Mouse (Mus musculus) lung, postnatal 0 days (tissue): ENCODE results near the gene Serpinf2. TPM values are rescaled to one million over a fixed set of nuclear protein-coding genes. Genes with fewer than 3 reads are reported as not detected.
A peak's percentile ranks its signal among the peaks of the same experiment; 100 is the strongest.

Experiments
- ATAC-seq: fragments of 200-750 bp; cut with Nextera tagmentation; 2 replicates; pipeline ENCODE4 v1.8.0; 2017; ENCODE audit warnings: moderate library complexity
- DNase-seq: peaks from one replicate; pipeline ENCODE4 v3.0.0-alpha.2; 2016; ENCODE audit warnings: low spot score
- H3K27ac ChIP-seq: fragments of 300-500 bp; sonication (generic); 2 replicates; pipeline ENCODE4 v1.5.1; 2014; ENCODE audit warnings: antibody characterized with exemption, mild to moderate bottlenecking, low read length, mixed read lengths
- H3K27me3 ChIP-seq: fragments of 300-500 bp; sonication (generic); replicated peaks from 2 replicates; pipeline ENCODE4 v1.6.1; 2014; ENCODE audit warnings: low read length, mixed read lengths; ENCODE audit not compliant: insufficient read depth
- H3K36me3 ChIP-seq: fragments of 300-500 bp; sonication (generic); 2 replicates; pipeline ENCODE4 v1.6.1; 2014; ENCODE audit warnings: low read length, mixed read lengths; ENCODE audit not compliant: insufficient read depth
- H3K4me1 ChIP-seq: fragments of 300-500 bp; sonication (generic); 2 replicates; pipeline ENCODE4 v1.6.1; 2014; ENCODE audit warnings: antibody characterized with exemption, low read depth, low read length, mixed read lengths; ENCODE audit not compliant: insufficient read depth
- H3K4me2 ChIP-seq: fragments of 300-500 bp; sonication (generic); replicated peaks from 2 replicates; pipeline ENCODE4 v1.6.1; 2014; ENCODE audit warnings: low read depth, mild to moderate bottlenecking, low read length, moderate library complexity, mixed read lengths
- H3K4me3 ChIP-seq: fragments of 300-500 bp; sonication (generic); 2 replicates; pipeline ENCODE4 v1.5.1; 2014; ENCODE audit warnings: low read depth, low read length
- H3K9ac ChIP-seq: fragments of 300-500 bp; sonication (generic); replicated peaks from 2 replicates; pipeline ENCODE4 v1.6.1; 2014; ENCODE audit warnings: low read depth, mild to moderate bottlenecking
- H3K9me3 ChIP-seq: fragments of 300-500 bp; sonication (generic); 2 replicates; pipeline ENCODE4 v1.6.1; 2016; ENCODE audit warnings: low read length, mixed read lengths
- CTCF ChIP-seq: IDR thresholded peaks from 2 replicates; pipeline ENCODE4 v1.5.1; 2016; ENCODE audit warnings: antibody characterized with exemption, mild to moderate bottlenecking
- EP300 ChIP-seq: IDR thresholded peaks from 2 replicates; pipeline ENCODE4 v1.6.1; 2016; ENCODE audit warnings: antibody characterized with exemption, mild to moderate bottlenecking, control low read depth
- WGBS: fragments of 180-500 bp; shearing (Covaris S2); extraction: QIAGEN DNeasy Blood & Tissue Kit; methylation state at CpG from one replicate; pipeline ENCODE4 v1.1.7; 2014; 5-methylcytosine and 5-hydroxymethylcytosine counted together
- polyA plus RNA-seq: library from polyadenylated mRNA; unstranded; fragments of >200 nt; fragmentation: Nextera tagmentation; extraction: Ambion mirVana; gene quantifications from 2 replicates; pipeline ENCODE4 v1.2.1, GENCODE M21; 2015

Gene Serpinf2
- polyA plus RNA-seq, 1 experiment from 2014 or later, result 0.19 TPM

- WGBS, result 88% methylated on average over 6 of the region's 6 CpGs
- Histone ChIP-seq H3K27ac (no peak overlapping the region), H3K9me3 (no peaks in the 10 kb centered on the region), H3K27me3 (no peaks in the 10 kb centered on the region), H3K9ac (no peak overlapping the region), H3K4me1 (peaks cover 8% of the 10 kb centered on the region; the same call in 1 of the 2 replicates), H3K36me3 (peaks cover 13% of the 10 kb centered on the region), H3K4me2 (no peak overlapping the region), H3K4me3 (no peak overlapping the region)
- no peak for ATAC-seq
- no peak for TF ChIP-seq EP300
- no peak for TF ChIP-seq CTCF
- no peak for DNase-seq
Measured at GRCm38 (mm10) chr11:75464417-75464816, 25.0 kb upstream of the Serpinf2 start.

- Histone ChIP-seq H3K4me1 (peaks cover 11% of the 10 kb centered on the region; the same call in 1 of the 2 replicates), H3K36me3 (peaks cover 13% of the 10 kb centered on the region), H3K27ac (peak overlapping the region; percentile 98), H3K9me3 (no peaks in the 10 kb centered on the region), H3K27me3 (no peaks in the 10 kb centered on the region), H3K4me2 (peak overlapping the region; percentile 88), H3K9ac (no peak overlapping the region), H3K4me3 (no peak overlapping the region)
- ATAC-seq (no peak), DNase-seq (no peak)
- WGBS, result 43% methylated on average over 4 of the region's 4 CpGs
- no peak for TF ChIP-seq EP300
Measured at GRCm38 (mm10) chr11:75463624-75464023, 24.2 kb upstream of the Serpinf2 start.

- H3K36me3 ChIP-seq, result peaks cover 13% of the 10 kb centered on the region
- peaks cover 11% of the 10 kb centered on the region; the same call in 1 of the 2 replicates for H3K4me1 ChIP-seq
- H3K4me3 ChIP-seq, result peak overlapping the region; percentile 98
- no peak for TF ChIP-seq CTCF
- peak; percentile 92 for TF ChIP-seq EP300
- no peaks in the 10 kb centered on the region for H3K9me3 ChIP-seq
- no peaks in the 10 kb centered on the region for H3K27me3 ChIP-seq
- ATAC-seq (peak; percentile 41), DNase-seq (peak; percentile 96)
- peak overlapping the region; percentile 88 for H3K4me2 ChIP-seq
- H3K27ac ChIP-seq, result peak overlapping the region; percentile 98
- H3K9ac ChIP-seq, result peak overlapping the region; percentile 99; the same call in 1 of the 2 replicates
- 1% methylated on average over 9 of the region's 9 CpGs for WGBS
Measured at GRCm38 (mm10) chr11:75462865-75463336, 23.5 kb upstream of the Serpinf2 start.

- H3K27ac ChIP-seq, result peak overlapping the region; percentile 98
- H3K4me1 ChIP-seq, result peaks cover 11% of the 10 kb centered on the region; the same call in 1 of the 2 replicates
- TF ChIP-seq CTCF (no peak), EP300 (no peak)
- peak overlapping the region; percentile 99 for H3K9ac ChIP-seq
- no peaks in the 10 kb centered on the region for H3K27me3 ChIP-seq
- peak overlapping the region; percentile 88 for H3K4me2 ChIP-seq
- H3K4me3 ChIP-seq, result peak overlapping the region; percentile 98
- peak; percentile 32 for ATAC-seq
- no peaks in the 10 kb centered on the region for H3K9me3 ChIP-seq
- peaks cover 13% of the 10 kb centered on the region for H3K36me3 ChIP-seq
- WGBS, result 4% methylated on average over 10 of the region's 16 CpGs
- peak; percentile 93 for DNase-seq
Measured at GRCm38 (mm10) chr11:75462253-75462783, 22.9 kb upstream of the Serpinf2 start.

GRCm38 (mm10) chr11:75461743-75462252, 22.4 kb upstream of the Serpinf2 start:
- DNase-seq, result no peak
- Histone ChIP-seq H3K27me3 (no peaks in the 10 kb centered on the region), H3K27ac (peak overlapping the region; percentile 98), H3K36me3 (peaks cover 13% of the 10 kb centered on the region), H3K4me1 (peaks cover 11% of the 10 kb centered on the region; the same call in 1 of the 2 replicates), H3K9ac (peak overlapping the region; percentile 99), H3K9me3 (no peaks in the 10 kb centered on the region), H3K4me3 (peak overlapping the region; percentile 98), H3K4me2 (peak overlapping the region; percentile 88)
- ATAC-seq, result no peak
- 0% methylated on average over 20 of the region's 30 CpGs for WGBS
- TF ChIP-seq EP300 (no peak), CTCF (no peak)

GRCm38 (mm10) chr11:75460844-75461742, 21.7 kb upstream of the Serpinf2 start, which contains the start of gene Tlcd2:
Gene Tlcd2, plus strand, starts transcription at chr11:75461715.
- Histone ChIP-seq H3K9ac (peak within 1 kb of the TSS; percentile 99), H3K27ac (peak within 1 kb of the TSS; percentile 98), H3K4me2 (peak within 1 kb of the TSS; percentile 88), H3K27me3 (no peaks in the 10 kb centered on the region), H3K4me3 (peak within 1 kb of the TSS; percentile 98), H3K4me1 (peaks cover 11% of the 10 kb centered on the region; the same call in 1 of the 2 replicates), H3K9me3 (no peaks in the 10 kb centered on the region), H3K36me3 (peaks cover 13% of the 10 kb centered on the region)
- WGBS, result under 1% methylated on average over 46 of the region's 46 CpGs
- DNase-seq, result peak; percentile 100
- peak; percentile 89 for ATAC-seq
- TF ChIP-seq EP300 (peak; percentile 75), CTCF (no peak)
